Mouse (Mus musculus) embryonic facial prominence, embryonic 11.5 days (tissue): ENCODE measurements at regions not wholly inside any gene's neighbourhood (a gene's known extent, or its start where the extent isn't known, plus 50 kb on each side); places are given as distances from the start of the nearest gene placed in this dataset.

Experiments used
- ATAC-seq: fragments of 200-750 bp; cut with Nextera tagmentation; replicated peaks from 2 replicates; pipeline ENCODE4 v1.8.0; 2017; ENCODE audit warnings: low read depth; ENCODE audit not compliant: insufficient number of reproducible peaks, low FRiP score, low TSS enrichment
- DNase-seq: peaks from one replicate; pipeline ENCODE4 v3.0.0-alpha.2; 2015; ENCODE audit warnings: low spot score
- H3K27ac ChIP-seq: fragments of 300-500 bp; sonication (generic); replicated peaks from 2 replicates; pipeline ENCODE4 v1.5.1; 2014; ENCODE audit warnings: mild to moderate bottlenecking, low read depth, low read length, control low read depth
- H3K27me3 ChIP-seq: fragments of 300-500 bp; sonication (generic); 2 replicates; pipeline ENCODE4 v1.6.1; 2014; ENCODE audit warnings: mild to moderate bottlenecking, low read length, moderate library complexity, mixed read lengths; ENCODE audit not compliant: control insufficient read depth, insufficient read depth
- H3K36me3 ChIP-seq: fragments of 300-500 bp; sonication (generic); replicated peaks from 2 replicates; pipeline ENCODE4 v1.6.1; 2014; ENCODE audit warnings: low read depth, mild to moderate bottlenecking, low read length, moderate library complexity, mixed read lengths; ENCODE audit not compliant: control insufficient read depth, insufficient read depth
- H3K4me1 ChIP-seq: fragments of 300-500 bp; sonication (generic); 2 replicates; pipeline ENCODE4 v1.6.1; 2014; ENCODE audit warnings: low read length, mixed read lengths; ENCODE audit not compliant: control insufficient read depth, insufficient read depth
- H3K4me2 ChIP-seq: fragments of 300-500 bp; sonication (generic); 2 replicates; pipeline ENCODE4 v1.6.1; 2014; ENCODE audit warnings: low read depth, mild to moderate bottlenecking, control low read depth, low read length, moderate library complexity
- H3K4me3 ChIP-seq: fragments of 300-500 bp; sonication (generic); 2 replicates; pipeline ENCODE4 v1.5.1; 2014; ENCODE audit warnings: low read depth, low read length, control low read depth
- H3K9ac ChIP-seq: fragments of 300-500 bp; sonication (generic); replicated peaks from 2 replicates; pipeline ENCODE4 v1.6.1; 2014; ENCODE audit warnings: mild to moderate bottlenecking, control low read depth, low read length
- H3K9me3 ChIP-seq: fragments of 300-500 bp; sonication (generic); replicated peaks from 2 replicates; pipeline ENCODE4 v1.6.1; 2016; ENCODE audit warnings: mild to moderate bottlenecking, low read length, inconsistent platforms, mixed read lengths; ENCODE audit not compliant: control insufficient read depth
- WGBS: fragments of 180-500 bp; shearing (Covaris S2); extraction: QIAGEN DNeasy Blood & Tissue Kit; methylation state at CpG from one replicate; pipeline ENCODE4 v1.1.7; 2014; 5-methylcytosine and 5-hydroxymethylcytosine counted together

GRCm38 (mm10) chr1:73771773-73772172 is 352.5 kb downstream of the Tns1 start:
- H3K9ac ChIP-seq: no peak overlapping the region
- H3K36me3 ChIP-seq: no peaks in the 10 kb centered on the region
- no peak overlapping the region for H3K4me3 ChIP-seq
- H3K4me2 ChIP-seq: no peak overlapping the region
- ATAC-seq: no peak; the same call in 1 of the 2 replicates
- no peak overlapping the region; the same call in 1 of the 2 replicates for H3K27ac ChIP-seq
- WGBS: 14% methylated on average over 5 of the region's 5 CpGs
- no peaks in the 10 kb centered on the region for H3K27me3 ChIP-seq
- no peaks in the 10 kb centered on the region for H3K4me1 ChIP-seq
- DNase-seq: peak; percentile 81
- no peaks in the 10 kb centered on the region for H3K9me3 ChIP-seq

- Histone ChIP-seq H3K36me3 (no peaks in the 10 kb centered on the region), H3K4me3 (no peak overlapping the region), H3K9ac (no peak overlapping the region), H3K4me1 (no peaks in the 10 kb centered on the region), H3K4me2 (no peak overlapping the region), H3K9me3 (no peaks in the 10 kb centered on the region), H3K27ac (no peak overlapping the region), H3K27me3 (no peaks in the 10 kb centered on the region)
- ATAC-seq (no peak), DNase-seq (no peak)
- WGBS: 90% methylated on average over 5 of the region's 5 CpGs
Observed at GRCm38 (mm10) chr1:73770631-73771030, 353.6 kb downstream of the Tns1 start.

GRCm38 (mm10) chr1:73764611-73765333 is 359.5 kb downstream of the Tns1 start:
- Histone ChIP-seq H3K36me3 (no peaks in the 10 kb centered on the region), H3K27me3 (no peaks in the 10 kb centered on the region), H3K27ac (no peak overlapping the region), H3K9me3 (no peaks in the 10 kb centered on the region), H3K4me2 (no peak overlapping the region), H3K4me1 (no peaks in the 10 kb centered on the region), H3K4me3 (no peak overlapping the region), H3K9ac (no peak overlapping the region)
- 55% methylated on average over 5 of the region's 5 CpGs for WGBS
- DNase-seq (peak; percentile 30), ATAC-seq (no peak)

DNA sequence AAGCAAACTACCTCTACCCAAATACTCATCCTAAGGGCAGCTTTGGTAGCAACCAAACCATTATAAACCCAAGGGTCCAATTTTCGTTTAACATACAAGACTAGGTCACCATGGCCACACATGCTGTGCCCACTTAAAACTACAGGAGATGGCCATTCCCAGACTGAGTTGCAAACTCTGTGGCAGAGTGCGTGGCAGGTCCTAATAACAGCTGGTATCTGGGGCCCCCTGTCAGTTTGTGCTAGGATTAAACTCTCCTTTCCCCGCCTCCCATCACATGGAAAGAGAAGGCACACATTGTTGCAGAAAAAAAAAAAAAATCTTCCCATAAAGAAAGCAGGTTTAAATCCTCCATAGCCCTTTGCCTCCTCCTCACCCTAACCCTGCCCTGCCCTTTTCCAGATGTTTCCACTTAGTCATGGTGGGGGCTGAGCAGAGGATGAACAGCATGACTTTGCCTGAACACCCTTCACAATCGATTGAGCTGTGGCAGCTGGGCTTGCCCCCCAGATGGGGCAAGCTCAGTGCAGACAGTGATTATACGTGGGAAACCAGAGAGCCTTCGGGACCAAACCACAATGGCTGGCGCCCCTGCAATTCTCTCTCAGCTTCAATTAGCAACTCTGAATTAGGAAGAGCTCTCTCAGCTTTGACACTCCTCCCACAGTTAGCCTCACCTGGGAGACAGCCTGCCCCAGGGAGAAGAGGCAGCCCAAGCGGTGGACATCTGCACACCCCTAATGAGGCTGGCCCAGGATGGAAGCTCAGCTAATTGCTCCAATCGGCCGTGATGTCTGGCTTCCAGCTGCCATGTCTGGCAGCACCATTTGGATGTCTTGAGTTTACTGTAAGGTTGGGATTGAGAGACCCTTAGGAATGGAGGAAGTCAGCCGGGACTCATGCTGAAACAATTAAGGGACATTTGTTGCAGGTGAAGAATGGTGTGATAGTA is 365.9 kb downstream of the Tns1 start:
- no peak overlapping the region for H3K9ac ChIP-seq
- no peak overlapping the region for H3K4me3 ChIP-seq
- H3K27ac ChIP-seq: 0 out of 2 replicates have a peak overlapping the region, but pooled peaks have one; percentile 8
- no peaks in the 10 kb centered on the region for H3K36me3 ChIP-seq
- peak; percentile 88 for DNase-seq
- no peaks in the 10 kb centered on the region for H3K9me3 ChIP-seq
- peak; percentile 88 for ATAC-seq
- WGBS: 19% methylated on average over 11 of the region's 11 CpGs
- no peaks in the 10 kb centered on the region for H3K4me1 ChIP-seq
- no peak overlapping the region for H3K4me2 ChIP-seq
- H3K27me3 ChIP-seq: no peaks in the 10 kb centered on the region

- Histone ChIP-seq H3K4me1 (no peaks in the 10 kb centered on the region), H3K36me3 (no peaks in the 10 kb centered on the region), H3K9me3 (no peaks in the 10 kb centered on the region), H3K4me3 (no peak overlapping the region), H3K27ac (no peak overlapping the region), H3K4me2 (no peak overlapping the region), H3K9ac (no peak overlapping the region), H3K27me3 (no peaks in the 10 kb centered on the region)
- ATAC-seq (no peak; the same call in 1 of the 2 replicates), DNase-seq (no peak)
- WGBS: 63% methylated on average over 5 of the region's 5 CpGs
Observed at GRCm38 (mm10) chr1:73755791-73756190, 368.5 kb downstream of the Tns1 start.

GRCm38 (mm10) chr1:73754928-73755327 is 369.3 kb downstream of the Tns1 start:
- no peak overlapping the region for H3K9ac ChIP-seq
- WGBS: 84% methylated on average over 2 of the region's 2 CpGs
- H3K9me3 ChIP-seq: no peaks in the 10 kb centered on the region
- no peak overlapping the region for H3K4me3 ChIP-seq
- H3K36me3 ChIP-seq: no peaks in the 10 kb centered on the region
- ATAC-seq (no peak), DNase-seq (no peak)
- no peak overlapping the region for H3K27ac ChIP-seq
- no peak overlapping the region for H3K4me2 ChIP-seq
- H3K27me3 ChIP-seq: no peaks in the 10 kb centered on the region
- H3K4me1 ChIP-seq: no peaks in the 10 kb centered on the region

- DNase-seq: no peak
- H3K9ac ChIP-seq: no peak overlapping the region
- no peak overlapping the region for H3K4me3 ChIP-seq
- no peak for ATAC-seq
- no peaks in the 10 kb centered on the region for H3K4me1 ChIP-seq
- H3K4me2 ChIP-seq: no peak overlapping the region
- 83% methylated on average over 2 of the region's 2 CpGs for WGBS
- H3K9me3 ChIP-seq: no peaks in the 10 kb centered on the region
- no peak overlapping the region for H3K27ac ChIP-seq
- no peaks in the 10 kb centered on the region for H3K27me3 ChIP-seq
- H3K36me3 ChIP-seq: no peaks in the 10 kb centered on the region
Observed at GRCm38 (mm10) chr1:73753157-73753556, 371.1 kb downstream of the Tns1 start.

DNA sequence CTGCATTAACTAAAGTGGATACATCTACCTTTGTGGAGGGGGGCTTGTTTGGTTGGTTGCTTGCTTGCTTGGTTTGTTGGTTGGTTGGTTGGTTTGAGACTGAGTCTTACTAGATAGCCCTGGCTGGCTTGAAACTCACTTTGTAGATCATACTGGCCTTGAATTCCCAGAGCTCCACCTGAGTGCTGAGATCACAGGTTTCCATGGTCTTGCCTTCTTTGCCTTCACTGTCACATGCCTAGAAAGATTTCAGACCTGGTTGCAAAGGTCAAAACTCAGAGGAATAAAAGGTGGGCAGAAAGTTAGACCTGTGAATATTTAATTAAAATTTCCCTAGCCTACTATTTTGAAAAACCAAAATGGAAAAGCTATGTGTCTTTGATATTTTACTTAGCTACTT is 375.5 kb downstream of the Tns1 start:
- Histone ChIP-seq H3K4me3 (no peak overlapping the region), H3K27ac (no peak overlapping the region), H3K4me2 (no peak overlapping the region), H3K27me3 (no peaks in the 10 kb centered on the region), H3K36me3 (no peaks in the 10 kb centered on the region), H3K9ac (no peak overlapping the region), H3K4me1 (peaks cover 2% of the 10 kb centered on the region), H3K9me3 (no peaks in the 10 kb centered on the region)
- no peak for DNase-seq
- no peak for ATAC-seq
